Mouse (Mus musculus) liver, embryonic 15.5 days (tissue): ENCODE measurements around the gene Ccdc33. TPM values are rescaled to one million over a fixed set of nuclear protein-coding genes. Genes with fewer than 3 reads are reported as not detected.

Experiments used
- ATAC-seq: fragments of 200-750 bp; cut with Nextera tagmentation; 2 replicates; pipeline ENCODE4 v1.8.0; 2017; ENCODE audit warnings: moderate number of reproducible peaks, mild to moderate bottlenecking, moderate library complexity; ENCODE audit not compliant: insufficient read depth
- H3K27ac ChIP-seq: fragments of 300-500 bp; sonication (generic); replicated peaks from 2 replicates; pipeline ENCODE4 v1.5.1; 2015; ENCODE audit warnings: mild to moderate bottlenecking, inconsistent platforms
- H3K27me3 ChIP-seq: fragments of 300-500 bp; sonication (generic); 2 replicates; pipeline ENCODE4 v1.6.1; 2015; ENCODE audit warnings: mild to moderate bottlenecking, inconsistent platforms
- H3K36me3 ChIP-seq: fragments of 300-500 bp; sonication (generic); replicated peaks from 2 replicates; pipeline ENCODE4 v1.6.1; 2015; ENCODE audit warnings: moderate library complexity, mild to moderate bottlenecking, inconsistent platforms
- H3K4me1 ChIP-seq: fragments of 300-500 bp; sonication (generic); replicated peaks from 2 replicates; pipeline ENCODE4 v1.6.1; 2015; ENCODE audit warnings: inconsistent platforms
- H3K4me2 ChIP-seq: fragments of 300-500 bp; sonication (generic); 2 replicates; pipeline ENCODE4 v1.6.1; 2015; ENCODE audit warnings: moderate library complexity, mild to moderate bottlenecking, inconsistent platforms
- H3K4me3 ChIP-seq: fragments of 300-500 bp; sonication (generic); replicated peaks from 2 replicates; pipeline ENCODE4 v1.5.1; 2015; ENCODE audit warnings: mild to moderate bottlenecking, inconsistent platforms
- H3K9ac ChIP-seq: fragments of 300-500 bp; sonication (generic); 2 replicates; pipeline ENCODE4 v1.6.1; 2015; ENCODE audit warnings: moderate library complexity, mild to moderate bottlenecking, inconsistent platforms
- H3K9me3 ChIP-seq: fragments of 300-500 bp; sonication (generic); replicated peaks from 2 replicates; pipeline ENCODE4 v1.6.1; 2016; ENCODE audit warnings: inconsistent platforms
- WGBS: fragments of 180-500 bp; shearing (Covaris S2); methylation state at CpG from one replicate; pipeline ENCODE4 v1.1.7; 2015; ENCODE audit warnings: mixed read lengths; ENCODE audit not compliant: insufficient replicate concordance; 5-methylcytosine and 5-hydroxymethylcytosine counted together
- polyA plus RNA-seq: library from polyadenylated mRNA; unstranded; fragments of >200 nt; fragmentation: Nextera tagmentation; extraction: Ambion mirVana; gene quantifications from 2 replicates; pipeline ENCODE4 v1.2.1, GENCODE M21; 2015

The Ccdc33 gene
- polyA plus RNA-seq, 1 experiment from 2014 or later, result not detected

DNA sequence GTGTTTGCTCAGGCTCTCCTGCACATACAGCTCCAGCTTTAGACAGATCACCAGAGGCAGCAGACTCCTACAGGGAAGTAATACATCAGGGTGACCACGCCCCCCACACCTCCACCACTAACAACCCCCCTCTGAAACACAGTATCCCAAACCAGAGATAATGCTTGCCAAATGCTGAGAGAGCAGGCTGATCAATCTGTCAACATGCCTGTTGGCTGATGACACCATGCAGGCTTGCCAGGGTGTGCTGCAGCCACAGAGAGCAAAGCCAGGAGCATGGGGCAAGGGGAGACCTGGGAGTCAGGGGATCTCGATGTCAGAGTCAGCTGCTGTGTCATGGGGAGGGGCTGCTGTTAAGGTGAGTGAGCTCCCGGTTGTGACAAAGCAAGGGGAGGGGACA, 55.1 kb downstream of the Ccdc33 start, which contains the start of gene Stra6:
TSS of gene Stra6 (plus strand) at position 258 of the 400 bp plus-strand sequence.
- 11% methylated on average over 3 of the region's 3 CpGs for WGBS
- Histone ChIP-seq H3K9me3 (no peaks in the 10 kb centered on the region), H3K36me3 (no peaks in the 10 kb centered on the region), H3K4me2 (no peak within 1 kb of the TSS), H3K4me3 (no peak within 1 kb of the TSS), H3K27me3 (peaks cover 20% of the 10 kb centered on the region), H3K4me1 (no peaks in the 10 kb centered on the region), H3K9ac (no peak within 1 kb of the TSS), H3K27ac (no peak within 1 kb of the TSS)
- no peak for ATAC-seq

DNA sequence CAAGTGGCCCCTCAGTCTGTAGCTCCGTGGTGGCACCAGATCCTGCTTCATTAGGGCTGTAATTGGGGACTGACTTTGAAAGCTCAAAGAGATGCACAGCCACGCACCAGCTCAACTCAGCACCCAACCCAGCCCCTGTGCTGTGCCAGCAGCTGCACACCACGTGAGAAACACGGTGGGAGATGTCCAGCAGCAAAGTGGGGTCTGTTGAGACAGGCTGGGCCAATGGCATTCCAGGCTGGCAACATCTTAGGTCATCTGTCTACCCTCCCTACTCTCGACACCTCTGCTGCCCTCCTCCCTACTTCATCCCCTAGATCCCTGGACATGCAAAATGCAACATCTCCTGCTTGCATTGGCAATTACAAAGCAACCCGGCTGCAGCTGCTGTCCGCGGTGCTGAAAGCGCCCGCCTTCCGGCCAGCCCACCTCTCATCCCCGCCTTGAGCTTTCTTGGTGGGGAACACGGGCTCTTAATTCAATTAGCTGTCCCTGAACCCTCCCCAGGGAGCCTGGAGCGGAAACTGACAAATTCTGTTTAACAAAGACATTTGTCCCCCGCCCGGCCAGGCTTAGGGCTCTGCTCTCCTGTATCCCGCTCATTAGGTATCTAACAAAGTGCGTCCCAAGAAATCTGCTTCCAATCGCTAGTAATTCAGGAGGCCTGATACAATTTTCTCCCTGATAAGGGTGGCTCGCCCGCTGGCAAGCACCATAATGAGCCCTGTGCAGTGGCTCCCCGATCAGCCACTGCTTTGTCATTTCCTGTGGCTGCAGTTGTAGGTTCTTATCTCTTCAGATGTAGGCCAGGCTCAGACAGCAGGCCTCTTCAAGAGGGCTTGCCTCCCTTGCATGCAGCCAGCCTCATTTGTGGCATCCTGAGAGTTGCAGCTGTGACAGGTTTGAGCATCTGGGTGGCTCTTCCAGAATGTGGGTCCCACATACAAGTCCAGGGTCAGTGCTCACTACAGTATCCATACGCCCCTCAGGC, 57.7 kb downstream of the Ccdc33 start:
- no peak overlapping the region for H3K4me3 ChIP-seq
- no peaks in the 10 kb centered on the region for H3K4me1 ChIP-seq
- H3K4me2 ChIP-seq, result no peak overlapping the region
- no peaks in the 10 kb centered on the region for H3K9me3 ChIP-seq
- 7% methylated on average over 23 of the region's 23 CpGs for WGBS
- H3K27me3 ChIP-seq, result peaks cover 22% of the 10 kb centered on the region
- H3K9ac ChIP-seq, result no peak overlapping the region
- no peak for ATAC-seq
- no peaks in the 10 kb centered on the region for H3K36me3 ChIP-seq
- H3K27ac ChIP-seq, result no peak overlapping the region

DNA sequence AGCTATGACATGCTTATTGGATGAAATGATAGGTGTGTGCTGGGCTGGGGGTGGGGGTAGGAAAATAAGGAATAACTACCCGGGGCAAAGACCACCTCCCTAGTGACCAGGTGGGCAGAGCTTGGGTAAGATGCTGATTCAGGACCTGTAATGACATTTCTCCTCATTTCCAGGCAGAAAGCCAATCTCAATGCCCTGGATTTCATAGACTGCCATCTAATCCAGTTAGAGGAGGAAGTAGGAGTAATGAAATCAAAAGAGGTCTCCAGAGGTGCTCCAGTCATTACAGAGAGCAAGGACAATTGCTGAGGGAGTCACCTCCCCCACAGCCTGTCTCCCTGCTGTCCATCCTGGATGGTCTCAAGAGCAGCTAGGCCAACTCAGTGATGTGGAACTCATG, 58.7 kb downstream of the Ccdc33 start:
- 30% methylated on average over 1 of the region's 1 CpGs for WGBS
- H3K4me3 ChIP-seq, result no peak overlapping the region
- ATAC-seq, result no peak
- peaks cover 22% of the 10 kb centered on the region for H3K27me3 ChIP-seq
- H3K9me3 ChIP-seq, result no peaks in the 10 kb centered on the region
- H3K4me1 ChIP-seq, result no peaks in the 10 kb centered on the region
- H3K4me2 ChIP-seq, result no peak overlapping the region
- H3K36me3 ChIP-seq, result no peaks in the 10 kb centered on the region
- no peak overlapping the region for H3K27ac ChIP-seq
- H3K9ac ChIP-seq, result no peak overlapping the region

DNA sequence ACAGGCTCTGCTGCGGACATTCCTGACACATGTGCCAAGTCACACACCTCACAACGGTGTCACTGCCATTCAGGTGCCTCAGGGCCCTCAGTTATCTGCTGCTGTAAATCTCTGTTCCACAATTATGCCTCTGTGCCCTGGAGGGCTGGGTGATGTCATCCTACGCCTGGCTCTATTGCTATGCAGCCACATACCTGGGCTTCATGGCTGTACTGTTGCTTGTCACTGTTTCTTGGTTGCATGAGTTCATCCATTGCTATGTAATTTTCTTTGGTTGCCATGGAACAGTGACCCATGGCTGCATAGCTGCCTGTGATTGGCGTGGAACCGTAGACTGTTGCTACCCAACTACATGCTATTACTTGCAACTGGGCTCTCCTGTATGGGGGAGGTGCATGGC, 63.0 kb downstream of the Ccdc33 start:
- H3K4me2 ChIP-seq, result no peak overlapping the region
- H3K9me3 ChIP-seq, result no peaks in the 10 kb centered on the region
- H3K27ac ChIP-seq, result no peak overlapping the region
- peaks cover 10% of the 10 kb centered on the region for H3K27me3 ChIP-seq
- no peaks in the 10 kb centered on the region for H3K4me1 ChIP-seq
- no peaks in the 10 kb centered on the region for H3K36me3 ChIP-seq
- 45% methylated on average over 5 of the region's 5 CpGs for WGBS
- no peak for ATAC-seq
- no peak overlapping the region for H3K9ac ChIP-seq
- no peak overlapping the region for H3K4me3 ChIP-seq

DNA sequence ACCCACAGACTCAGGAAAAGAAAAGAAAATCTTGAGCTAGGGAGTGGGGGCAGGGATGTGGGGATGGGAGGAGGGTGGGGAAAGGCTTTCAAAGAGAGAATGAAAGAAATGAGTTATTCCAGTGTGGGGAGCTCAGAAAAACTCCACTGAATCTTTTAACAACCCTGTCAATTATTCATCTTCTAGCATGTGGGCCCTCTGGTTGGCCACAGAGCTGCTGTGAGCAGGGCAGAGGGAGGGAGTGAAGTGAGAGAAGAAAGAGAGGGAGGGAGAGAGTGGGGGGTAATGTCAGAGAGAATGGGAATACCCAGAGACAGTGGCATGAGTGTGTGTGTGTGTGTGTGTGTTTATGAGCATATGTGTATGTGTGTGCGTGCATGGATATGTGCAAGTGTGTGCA, 64.6 kb downstream of the Ccdc33 start:
- H3K4me2 ChIP-seq, result no peak overlapping the region
- 70% methylated on average over 1 of the region's 1 CpGs for WGBS
- H3K4me3 ChIP-seq, result no peak overlapping the region
- H3K9me3 ChIP-seq, result no peaks in the 10 kb centered on the region
- no peaks in the 10 kb centered on the region for H3K36me3 ChIP-seq
- H3K27ac ChIP-seq, result no peak overlapping the region
- H3K4me1 ChIP-seq, result no peaks in the 10 kb centered on the region
- H3K27me3 ChIP-seq, result peaks cover 11% of the 10 kb centered on the region
- H3K9ac ChIP-seq, result no peak overlapping the region
- no peak for ATAC-seq

DNA sequence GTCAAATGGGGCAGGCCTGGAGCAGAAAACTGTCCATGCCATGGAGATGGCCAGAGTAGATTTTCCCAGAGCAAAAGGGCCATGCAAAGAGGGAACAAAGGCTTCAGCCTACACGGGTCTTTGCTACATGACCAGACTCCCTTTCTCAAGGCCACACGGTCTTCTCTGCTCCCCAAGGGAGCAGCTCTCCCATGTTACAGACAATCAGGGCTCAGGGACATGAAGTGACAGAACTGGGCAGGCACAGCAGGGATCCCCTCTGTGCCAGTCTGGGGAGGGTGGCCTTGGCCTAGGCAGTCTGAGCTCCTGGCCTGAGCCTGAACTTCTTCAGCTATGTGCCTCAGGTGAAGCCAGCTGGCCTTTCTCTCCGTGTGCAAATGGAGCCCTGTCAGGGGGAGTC, 65.1 kb downstream of the Ccdc33 start:
- Histone ChIP-seq H3K4me2 (no peak overlapping the region), H3K9ac (no peak overlapping the region), H3K4me3 (no peak overlapping the region), H3K27ac (no peak overlapping the region), H3K27me3 (peaks cover 11% of the 10 kb centered on the region), H3K36me3 (no peaks in the 10 kb centered on the region), H3K4me1 (no peaks in the 10 kb centered on the region), H3K9me3 (no peaks in the 10 kb centered on the region)
- ATAC-seq, result no peak
- WGBS, result 36% methylated on average over 3 of the region's 3 CpGs

DNA sequence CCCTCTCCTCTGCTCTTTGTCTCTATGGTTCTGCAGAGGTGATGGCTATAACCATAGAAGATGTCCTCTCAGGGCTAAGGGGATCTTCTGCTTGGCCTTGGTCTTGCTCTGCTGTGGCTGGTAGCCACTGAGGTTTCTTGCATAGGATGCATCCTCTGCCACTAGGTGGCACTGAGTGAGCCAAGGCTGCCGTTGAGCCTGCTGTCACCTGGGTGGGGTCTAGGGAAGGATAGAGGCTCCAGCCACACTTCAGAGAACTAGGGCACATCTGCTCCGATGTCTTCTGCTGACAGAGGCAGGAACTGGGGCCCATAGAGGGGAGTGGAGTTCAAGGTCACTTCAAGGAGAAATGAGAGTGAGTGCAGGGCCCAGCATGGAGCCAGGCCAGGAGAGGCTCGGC, 65.5 kb downstream of the Ccdc33 start:
- no peak overlapping the region for H3K4me2 ChIP-seq
- no peak overlapping the region for H3K9ac ChIP-seq
- no peaks in the 10 kb centered on the region for H3K9me3 ChIP-seq
- H3K27me3 ChIP-seq, result peaks cover 8% of the 10 kb centered on the region
- no peaks in the 10 kb centered on the region for H3K4me1 ChIP-seq
- no peak for ATAC-seq
- H3K4me3 ChIP-seq, result no peak overlapping the region
- no peaks in the 10 kb centered on the region for H3K36me3 ChIP-seq
- no peak overlapping the region for H3K27ac ChIP-seq
- 22% methylated on average over 3 of the region's 3 CpGs for WGBS

DNA sequence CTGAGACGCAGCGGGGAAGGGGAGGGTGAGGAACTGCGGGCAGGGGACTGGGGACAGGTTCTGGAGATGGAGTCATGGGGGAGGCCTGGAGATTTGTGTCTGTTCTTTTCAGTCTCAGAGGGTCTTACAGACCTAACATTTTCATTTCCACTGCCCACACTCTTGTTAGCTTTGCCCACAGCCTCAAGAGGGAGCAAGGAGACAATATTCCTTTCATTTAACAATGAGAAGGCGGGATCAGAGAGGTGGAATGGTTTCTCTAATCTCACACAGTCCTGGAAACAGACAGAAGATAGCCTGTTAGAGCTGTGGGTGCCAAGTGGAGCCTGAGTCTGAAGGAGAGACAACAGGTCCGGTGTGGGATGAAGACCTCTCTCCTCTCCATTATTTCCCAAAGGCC, 66.7 kb downstream of the Ccdc33 start:
- H3K9me3 ChIP-seq, result no peaks in the 10 kb centered on the region
- H3K4me3 ChIP-seq, result no peak overlapping the region
- peaks cover 14% of the 10 kb centered on the region for H3K27me3 ChIP-seq
- ATAC-seq, result no peak
- 23% methylated on average over 5 of the region's 5 CpGs for WGBS
- H3K36me3 ChIP-seq, result no peaks in the 10 kb centered on the region
- H3K4me2 ChIP-seq, result no peak overlapping the region
- no peak overlapping the region for H3K9ac ChIP-seq
- H3K27ac ChIP-seq, result no peak overlapping the region
- H3K4me1 ChIP-seq, result no peaks in the 10 kb centered on the region

DNA sequence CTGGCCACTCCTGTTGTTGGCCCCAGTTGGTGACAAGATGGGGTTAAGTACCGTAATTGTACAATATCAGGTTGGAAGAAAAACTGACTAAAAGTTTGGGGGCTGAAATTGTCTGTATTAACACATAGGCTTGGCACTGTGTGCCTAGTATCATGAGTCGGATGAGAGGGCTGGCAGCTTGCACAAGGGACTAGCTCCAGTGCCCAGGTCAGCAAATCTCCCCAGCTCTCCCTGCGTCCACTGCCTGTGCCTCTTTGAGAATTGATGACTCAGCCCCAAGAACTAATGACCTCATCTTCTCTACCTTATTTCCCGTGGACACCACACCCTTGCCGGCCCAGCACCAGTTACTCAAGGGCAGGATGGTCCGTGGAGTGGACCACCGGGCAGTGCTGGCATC, 68.8 kb downstream of the Ccdc33 start:
- Histone ChIP-seq H3K27me3 (peaks cover 18% of the 10 kb centered on the region), H3K9me3 (no peaks in the 10 kb centered on the region), H3K4me2 (no peak overlapping the region), H3K9ac (no peak overlapping the region), H3K4me3 (no peak overlapping the region), H3K27ac (no peak overlapping the region), H3K36me3 (no peaks in the 10 kb centered on the region), H3K4me1 (no peaks in the 10 kb centered on the region)
- no peak for ATAC-seq
- WGBS, result 54% methylated on average over 7 of the region's 7 CpGs

DNA sequence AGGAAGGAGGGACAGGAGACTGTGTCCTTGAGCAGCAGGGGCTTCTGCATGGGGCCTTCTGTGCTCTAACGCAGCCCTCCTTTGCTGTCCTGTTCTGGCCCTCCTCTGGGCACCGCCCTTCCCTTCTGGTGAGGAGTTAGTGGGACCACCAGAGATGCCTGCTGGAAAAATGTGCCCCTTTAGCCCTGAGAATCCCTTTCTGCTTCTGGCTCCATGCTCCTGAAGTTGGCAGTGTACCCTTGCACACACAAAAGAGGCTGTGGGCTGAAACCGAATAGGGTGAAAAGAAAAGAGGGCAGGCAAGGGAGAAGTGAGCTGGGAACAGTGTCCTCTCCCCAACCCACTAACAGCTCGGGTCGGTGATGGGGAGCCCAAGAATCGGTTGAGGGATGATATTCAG, 69.4 kb downstream of the Ccdc33 start:
- WGBS, result 45% methylated on average over 6 of the region's 6 CpGs
- Histone ChIP-seq H3K4me1 (no peaks in the 10 kb centered on the region), H3K27ac (no peak overlapping the region), H3K4me3 (no peak overlapping the region), H3K9ac (no peak overlapping the region), H3K36me3 (no peaks in the 10 kb centered on the region), H3K9me3 (no peaks in the 10 kb centered on the region), H3K4me2 (no peak overlapping the region), H3K27me3 (peaks cover 18% of the 10 kb centered on the region)
- no peak for ATAC-seq

DNA sequence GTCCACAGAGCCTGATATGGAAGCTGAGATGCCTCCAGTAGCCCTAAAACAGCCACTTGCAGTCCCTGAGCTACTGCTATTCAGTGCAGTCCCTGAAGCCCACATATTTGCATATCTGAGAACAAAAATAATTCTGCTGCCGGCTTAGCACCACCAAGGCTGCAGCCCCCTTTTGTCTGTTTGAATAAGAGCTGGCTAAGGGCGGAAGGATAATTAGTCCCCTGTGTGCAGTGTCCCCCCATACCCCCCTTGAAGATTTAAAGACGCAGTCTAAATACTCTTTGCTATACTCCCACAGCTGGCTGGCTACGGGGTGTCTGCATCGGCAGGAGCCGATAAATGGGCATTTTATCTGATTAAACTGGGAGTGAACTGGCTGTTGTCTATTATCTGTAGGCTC, 70.0 kb downstream of the Ccdc33 start:
- Histone ChIP-seq H3K9ac (no peak overlapping the region), H3K9me3 (no peaks in the 10 kb centered on the region), H3K36me3 (no peaks in the 10 kb centered on the region), H3K4me1 (no peaks in the 10 kb centered on the region), H3K4me3 (no peak overlapping the region), H3K4me2 (no peak overlapping the region), H3K27me3 (peaks cover 18% of the 10 kb centered on the region), H3K27ac (no peak overlapping the region)
- WGBS, result 33% methylated on average over 6 of the region's 6 CpGs
- ATAC-seq, result no peak

DNA sequence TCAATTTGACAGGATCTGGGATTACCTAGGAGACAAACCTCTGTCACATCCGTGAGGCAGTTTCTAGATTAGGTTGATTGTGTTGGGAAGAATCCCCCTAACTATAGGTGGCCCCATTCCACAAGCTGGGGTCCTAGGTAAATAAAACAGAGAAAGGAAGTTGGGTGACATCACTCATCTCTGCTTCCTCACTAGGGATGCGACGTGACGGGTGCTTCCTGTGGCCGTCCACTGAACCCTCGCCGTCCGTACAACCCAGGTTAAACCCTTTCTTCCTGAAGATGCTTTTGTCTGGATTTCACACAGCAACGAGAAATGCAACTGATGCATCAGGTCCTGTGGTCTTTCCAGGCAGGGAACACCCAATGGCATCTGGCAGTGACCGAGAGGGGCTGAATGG, 71.6 kb downstream of the Ccdc33 start:
- H3K4me3 ChIP-seq, result no peak overlapping the region
- no peaks in the 10 kb centered on the region for H3K36me3 ChIP-seq
- no peak overlapping the region for H3K27ac ChIP-seq
- WGBS, result 25% methylated on average over 10 of the region's 10 CpGs
- no peak for ATAC-seq
- H3K9me3 ChIP-seq, result no peaks in the 10 kb centered on the region
- no peak overlapping the region for H3K9ac ChIP-seq
- H3K27me3 ChIP-seq, result peaks cover 18% of the 10 kb centered on the region
- no peaks in the 10 kb centered on the region for H3K4me1 ChIP-seq
- H3K4me2 ChIP-seq, result no peak overlapping the region
